Mouse (Mus musculus) kidney, adult 18-20 months (tissue): ENCODE results near the gene S1pr2.
"Not testable (repeated sequence)": the region's sequence is repeated elsewhere in the genome, so short reads cannot be mapped to it uniquely, and the experiment has no call there.

ENCODE experiments used
- DNase-seq: peaks from one replicate; pipeline ENCODE4 v3.0.0; 2021

The S1pr2 gene

GRCm38 (mm10) chr9:20998337-20998736 lies 21.8 kb upstream of the S1pr2 start:
- DNase-seq = not testable (repeated sequence)

GRCm38 (mm10) chr9:20997065-20997464 lies 20.5 kb upstream of the S1pr2 start:
- no peak for DNase-seq

GRCm38 (mm10) chr9:20995069-20995468 lies 18.5 kb upstream of the S1pr2 start:
- DNase-seq = peak; percentile 54

GRCm38 (mm10) chr9:20993165-20993898 lies 16.8 kb upstream of the S1pr2 start:
- no peak for DNase-seq

GRCm38 (mm10) chr9:20991587-20991986 lies 15.0 kb upstream of the S1pr2 start:
- DNase-seq = no peak

- peak; percentile 65 for DNase-seq
These were observed 14.3 kb upstream of the S1pr2 start for GRCm38 (mm10) chr9:20990861-20991260.

GRCm38 (mm10) chr9:20987953-20988352 lies 11.4 kb upstream of the S1pr2 start:
- DNase-seq = no peak

GRCm38 (mm10) chr9:20986952-20987686 lies 10.5 kb upstream of the S1pr2 start:
- DNase-seq = no peak

- DNase-seq = no peak
These were observed 6.6 kb upstream of the S1pr2 start for GRCm38 (mm10) chr9:20983169-20983568.

- DNase-seq = no peak
These were observed 5.6 kb upstream of the S1pr2 start for GRCm38 (mm10) chr9:20982171-20982570.

- DNase-seq = no peak
These were observed 3.2 kb upstream of the S1pr2 start for GRCm38 (mm10) chr9:20979769-20980168.

GRCm38 (mm10) chr9:20979181-20979580 lies 2.6 kb upstream of the S1pr2 start:
- no peak for DNase-seq

GRCm38 (mm10) chr9:20978409-20979095 lies 2.0 kb upstream of the S1pr2 start:
- no peak for DNase-seq

- no peak for DNase-seq
These were observed 544 bp upstream of the S1pr2 start for GRCm38 (mm10) chr9:20976961-20977689.

- DNase-seq = no peak
These were observed 958 bp downstream of the S1pr2 start for GRCm38 (mm10) chr9:20975431-20976215.

GRCm38 (mm10) chr9:20973682-20974075 lies 2.9 kb downstream of the S1pr2 start:
- DNase-seq = no peak

GRCm38 (mm10) chr9:20973001-20973681 lies 3.4 kb downstream of the S1pr2 start:
- no peak for DNase-seq

- DNase-seq = peak; percentile 39
These were observed 4.2 kb downstream of the S1pr2 start for GRCm38 (mm10) chr9:20972141-20972992.

- no peak for DNase-seq
These were observed 4.8 kb downstream of the S1pr2 start for GRCm38 (mm10) chr9:20971751-20972140.

GRCm38 (mm10) chr9:20966747-20967146 lies 9.8 kb downstream of the S1pr2 start:
- DNase-seq = no peak

- DNase-seq = no peak
These were observed 10.6 kb downstream of the S1pr2 start for GRCm38 (mm10) chr9:20966008-20966407.
